In the genomic region with DNA sequence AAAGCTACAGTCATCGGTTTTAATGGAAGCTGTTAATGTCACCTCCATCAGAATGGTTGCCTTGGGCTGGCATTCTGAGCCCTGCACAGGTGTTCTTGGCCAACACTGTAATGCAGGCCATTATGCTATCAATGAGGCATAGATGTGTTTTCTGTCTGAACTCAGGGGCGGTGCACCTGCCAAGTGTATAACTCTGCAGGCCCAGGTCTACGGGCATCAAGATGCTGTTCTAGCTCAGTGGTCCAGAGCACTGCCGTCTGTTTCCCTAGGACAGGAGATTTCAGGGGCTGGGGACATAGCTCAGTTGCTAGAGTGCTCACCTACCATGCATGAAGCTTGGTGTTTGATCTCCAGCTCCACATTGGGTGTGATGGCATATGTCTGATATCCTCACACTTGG, we compare ENCODE assay signal across 21 mouse cellular contexts.
"Had no signal": no experiment of that assay in that cellular context is flagged by ENCODE, and none has a peak within 500 bp of the region (broad histone marks: within the 10 kb centered on the region; RNA-seq: fewer than 3 reads in every experiment).

No protein-coding gene starts in this region.

- H3K4me3 ChIP-seq: midbrain, embryonic 10.5 days; midbrain, embryonic 12.5 days; myocyte; neural tube, embryonic 13.5 days; neural tube, embryonic 15.5 days; stomach, embryonic 15.5 days had no signal

- H3K27me3 ChIP-seq: midbrain, embryonic 12.5 days; neural tube, embryonic 13.5 days; neural tube, embryonic 15.5 days; stomach, embryonic 15.5 days had no signal

- H3K9ac ChIP-seq: lung, embryonic 14.5 days; midbrain, embryonic 12.5 days; neural tube, embryonic 13.5 days; neural tube, embryonic 15.5 days; stomach, embryonic 15.5 days had no signal

- H3K27ac ChIP-seq: midbrain, embryonic 10.5 days; midbrain, embryonic 12.5 days; neural tube, embryonic 13.5 days; neural tube, embryonic 15.5 days; stomach, embryonic 15.5 days; stomach, postnatal 0 days had no signal

- H3K4me2 ChIP-seq: lung, embryonic 14.5 days; midbrain, embryonic 12.5 days; neural tube, embryonic 13.5 days; neural tube, embryonic 15.5 days; stomach, embryonic 15.5 days had no signal

- H3K9me3 ChIP-seq: midbrain, embryonic 10.5 days; midbrain, embryonic 12.5 days; neural tube, embryonic 13.5 days; neural tube, embryonic 15.5 days; stomach, embryonic 15.5 days had no signal

- H3K4me1 ChIP-seq: midbrain, embryonic 12.5 days had no signal

- ATAC-seq: midbrain, embryonic 16.5 days had no signal

- H3K36me3 ChIP-seq: midbrain, embryonic 10.5 days; midbrain, embryonic 12.5 days; neural tube, embryonic 13.5 days; neural tube, embryonic 15.5 days; stomach, embryonic 15.5 days had no signal

- DNase-seq: lung, adult 18-20 months; lung, embryonic 14.5 days; lung, postnatal 10 days; lung, postnatal 4 days; midbrain, embryonic 14.5 days; retina, postnatal 1 day; right cerebral cortex, adult 18-20 months; right cerebral cortex, postnatal 25 days; right cerebral cortex, postnatal 4 days; spleen, adult 18-20 months; thymus, adult 2 months; thymus, postnatal 25 days; thymus, postnatal 4 days had no signal
